Mouse (Mus musculus) heart, adult 2 months (tissue): Measurements from ENCODE around the gene Lingo1. TPM values are rescaled to one million over a fixed set of nuclear protein-coding genes. Genes with fewer than 3 reads are reported as not detected.

Source experiments
- DNase-seq, 2 experiments: peaks; one replicate each; pipeline ENCODE4 v3.0.0; 2021
- H3K27ac ChIP-seq: fragments of 200-600 bp; 2 replicates; pipeline ENCODE4 v1.8.1; 2022
- H3K27me3 ChIP-seq: fragments of 200-500 bp; 2 replicates; pipeline ENCODE4 v1.6.1; 2012; ENCODE audit warnings: mild to moderate bottlenecking, low read length, inconsistent platforms, mixed read lengths; ENCODE audit not compliant: control insufficient read depth, insufficient read depth
- H3K36me3 ChIP-seq: fragments of 200-500 bp; 2 replicates; pipeline ENCODE4 v1.6.1; 2012; ENCODE audit warnings: low read length, inconsistent platforms; ENCODE audit not compliant: control insufficient read depth, insufficient read depth
- H3K4me1 ChIP-seq: fragments of 200-500 bp; 2 replicates; pipeline ENCODE4 v1.6.1; 2011; ENCODE audit warnings: low read length; ENCODE audit not compliant: control insufficient read depth, insufficient read depth
- H3K4me3 ChIP-seq: fragments of 200-600 bp; 2 replicates; pipeline ENCODE4 v1.8.1; 2022
- H3K79me2 ChIP-seq: fragments of 200-500 bp; replicated peaks from 2 replicates; pipeline ENCODE4 v1.6.1; 2012; ENCODE audit warnings: mild to moderate bottlenecking, inconsistent platforms, low read length, moderate library complexity, mixed read lengths; ENCODE audit not compliant: control insufficient read depth, insufficient read depth
- H3K9ac ChIP-seq: fragments of 200-500 bp; 2 replicates; pipeline ENCODE4 v1.6.1; 2012; ENCODE audit warnings: low read depth, mild to moderate bottlenecking, control low read depth, inconsistent platforms, low read length, mixed read lengths
- CTCF ChIP-seq: fragments of 200-600 bp; IDR thresholded peaks from 2 replicates; pipeline ENCODE4 v1.8.1; 2022; ENCODE audit warnings: antibody characterized with exemption, mild to moderate bottlenecking, moderate library complexity
- EP300 ChIP-seq: fragments of 200-500 bp; IDR thresholded peaks from 2 replicates; pipeline ENCODE4 v1.6.1; 2011; ENCODE audit warnings: low read depth, low read length, control low read depth; ENCODE audit not compliant: insufficient read depth
- POLR2A ChIP-seq: fragments of 200-500 bp; IDR thresholded peaks from 2 replicates; pipeline ENCODE4 v1.6.1; 2011; ENCODE audit warnings: mild to moderate bottlenecking, low read depth, low read length, control low read depth; ENCODE audit not compliant: insufficient read depth
- WGBS: fragments of 180-500 bp; shearing (Covaris S2); methylation state at CpG from one replicate; pipeline ENCODE4 v1.1.7; 2018; 5-methylcytosine and 5-hydroxymethylcytosine counted together
- intact Hi-C: fragments of 180-260 bp; cut with DNase I; formaldehyde crosslinking; loops from one replicate; pipeline ENCODE4 v1.15.1; 2025
- polyA plus RNA-seq: library from polyadenylated mRNA; depleted of rRNA; stranded (reverse); fragments of >200 nt; gene quantifications from 2 replicates; pipeline ENCODE4 v1.2.3, GENCODE M21; 2012
- total RNA-seq, 2 experiments: library from RNA; stranded (reverse); gene quantifications; 2 replicates each; pipeline ENCODE4 v1.2.3; 2021

Gene Lingo1
- total and polyA plus RNA-seq, 3 experiments: 1.2 to 5.5 (median 1.3) TPM

DNA sequence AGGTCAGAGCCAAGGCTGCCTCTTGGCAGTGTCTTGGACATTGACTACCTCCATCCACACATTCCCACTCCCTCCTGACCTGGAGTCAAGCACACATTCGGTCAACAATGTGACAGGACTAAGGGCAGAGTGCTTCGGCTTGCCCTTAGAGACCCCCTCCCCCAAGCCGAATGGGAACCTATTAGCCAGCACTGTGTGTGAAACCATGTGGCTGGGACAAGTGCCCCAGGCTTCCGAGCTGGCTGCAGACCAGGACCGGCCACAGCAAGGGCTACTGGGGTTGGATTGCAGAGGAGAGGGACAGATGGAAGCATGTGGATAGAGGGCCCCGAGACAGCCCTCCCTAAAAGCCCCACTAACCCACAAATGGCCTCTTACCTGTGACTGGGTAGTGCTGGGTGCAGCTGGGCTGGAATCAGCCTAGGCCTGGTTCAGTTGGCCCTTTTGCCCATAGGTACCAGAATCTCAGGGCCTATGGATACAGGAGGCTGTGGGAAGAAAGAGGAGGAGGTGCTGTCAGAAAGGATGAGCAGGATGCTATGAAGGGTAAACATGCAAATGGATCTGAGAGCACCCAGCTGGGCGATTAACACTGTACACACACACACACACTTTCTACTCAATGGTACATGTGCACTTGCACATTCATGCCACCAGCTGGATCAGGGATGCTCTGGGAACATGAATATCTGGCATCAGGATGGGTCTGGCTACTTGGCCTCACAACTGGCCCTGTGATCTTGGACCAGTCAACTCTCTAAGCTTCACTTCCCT lies 20.9 kb downstream of the Lingo1 start:
- no peak for DNase-seq
- H3K36me3 ChIP-seq: no peaks in the 10 kb centered on the region
- TF ChIP-seq EP300 (no peak), POLR2A (no peak), CTCF (no peak)
- H3K4me1 ChIP-seq: no peaks in the 10 kb centered on the region
- intact Hi-C loops: no loop called here
- WGBS: 65% methylated on average over 7 of the region's 7 CpGs
- no peak overlapping the region for H3K9ac ChIP-seq
- no peak overlapping the region for H3K27ac ChIP-seq
- no peaks in the 10 kb centered on the region for H3K27me3 ChIP-seq
- no peaks in the 10 kb centered on the region for H3K79me2 ChIP-seq
- no peak overlapping the region for H3K4me3 ChIP-seq

DNA sequence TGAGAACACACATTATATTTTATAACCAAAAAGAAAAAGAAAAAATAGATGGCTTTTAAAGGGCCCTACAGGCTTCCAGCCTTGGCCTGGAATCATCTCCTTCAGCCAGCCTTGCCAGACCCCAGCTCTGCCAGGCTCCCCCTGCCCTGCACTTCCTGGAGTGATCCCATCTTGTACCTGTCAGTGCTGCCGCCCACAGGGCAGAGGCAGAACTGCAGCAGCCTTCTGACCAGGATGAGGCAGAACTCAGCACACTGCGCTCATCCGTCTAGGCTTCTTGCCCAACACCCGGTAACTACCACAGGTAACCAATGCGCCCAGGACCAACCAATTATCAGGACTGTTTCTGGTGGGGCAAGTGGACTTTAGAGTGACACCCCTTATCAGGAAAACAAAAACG lies 22.0 kb downstream of the Lingo1 start:
- H3K27me3 ChIP-seq: no peaks in the 10 kb centered on the region
- TF ChIP-seq EP300: no peak
- TF ChIP-seq CTCF: peak; percentile 90
- TF ChIP-seq POLR2A: no peak
- H3K9ac ChIP-seq: no peak overlapping the region
- no peaks in the 10 kb centered on the region for H3K4me1 ChIP-seq
- DNase-seq: peak; percentile 22 to 58
- no peaks in the 10 kb centered on the region for H3K79me2 ChIP-seq
- intact Hi-C loops: no loop called here
- H3K36me3 ChIP-seq: no peaks in the 10 kb centered on the region
- 33% methylated on average over 6 of the region's 6 CpGs for WGBS
- H3K27ac ChIP-seq: no peak overlapping the region
- no peak overlapping the region for H3K4me3 ChIP-seq

DNA sequence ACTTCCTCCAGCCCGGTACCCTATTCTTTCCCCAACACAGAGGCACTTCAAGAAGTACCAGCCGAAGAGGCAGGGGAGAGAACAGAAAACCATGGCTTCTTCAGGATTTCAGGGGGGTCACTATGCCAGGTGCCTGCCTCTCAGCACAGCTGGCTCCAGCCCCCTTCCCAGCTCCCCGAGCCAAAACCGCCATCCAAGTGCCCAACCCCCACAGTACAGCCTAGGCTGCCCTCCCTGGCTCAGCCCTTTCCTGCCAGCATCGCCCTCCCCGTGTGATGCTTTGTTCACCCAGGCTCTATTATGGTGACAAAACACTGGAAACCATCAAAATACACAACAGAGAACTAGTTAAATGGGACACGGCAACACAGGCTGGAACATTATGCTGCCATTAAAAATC lies 22.6 kb downstream of the Lingo1 start:
- Histone ChIP-seq H3K4me3 (no peak overlapping the region), H3K27me3 (no peaks in the 10 kb centered on the region), H3K79me2 (no peaks in the 10 kb centered on the region), H3K9ac (no peak overlapping the region), H3K4me1 (no peaks in the 10 kb centered on the region), H3K36me3 (no peaks in the 10 kb centered on the region), H3K27ac (no peak overlapping the region)
- 80% methylated on average over 7 of the region's 7 CpGs for WGBS
- intact Hi-C loops: no loop called here
- TF ChIP-seq POLR2A (no peak), CTCF (no peak), EP300 (no peak)
- no peak for DNase-seq

DNA sequence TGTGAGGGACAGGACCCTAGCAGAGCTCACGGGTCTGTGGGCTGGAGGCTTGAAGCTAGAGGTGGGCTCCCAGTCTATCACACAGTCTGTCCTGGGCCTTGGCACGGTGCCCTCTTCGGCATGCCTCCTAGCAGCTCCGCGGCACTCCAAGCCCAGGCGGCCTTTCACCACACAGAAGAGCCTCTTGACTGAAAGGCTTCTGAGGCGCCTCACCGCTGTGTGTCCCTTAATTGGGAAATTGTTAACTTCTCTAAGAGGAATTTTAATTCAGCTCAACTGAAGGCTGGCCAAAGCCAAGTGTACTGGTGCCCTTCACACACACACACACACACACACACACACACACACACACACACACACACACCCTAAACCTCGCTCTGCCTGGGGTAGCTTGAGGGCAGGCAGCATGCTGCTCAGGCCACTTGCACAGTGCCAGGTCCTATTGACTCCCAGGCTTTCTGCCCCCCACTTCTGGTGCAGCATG lies 28.6 kb downstream of the Lingo1 start:
- WGBS: 59% methylated on average over 9 of the region's 9 CpGs
- Histone ChIP-seq H3K4me1 (no peaks in the 10 kb centered on the region), H3K4me3 (no peak overlapping the region), H3K27ac (no peak overlapping the region), H3K36me3 (no peaks in the 10 kb centered on the region), H3K79me2 (no peaks in the 10 kb centered on the region), H3K27me3 (no peaks in the 10 kb centered on the region), H3K9ac (no peak overlapping the region)
- TF ChIP-seq POLR2A (no peak), CTCF (no peak), EP300 (no peak)
- peak in 1 of 2 experiments; percentile 14 for DNase-seq
- intact Hi-C loops: no loop called here

DNA sequence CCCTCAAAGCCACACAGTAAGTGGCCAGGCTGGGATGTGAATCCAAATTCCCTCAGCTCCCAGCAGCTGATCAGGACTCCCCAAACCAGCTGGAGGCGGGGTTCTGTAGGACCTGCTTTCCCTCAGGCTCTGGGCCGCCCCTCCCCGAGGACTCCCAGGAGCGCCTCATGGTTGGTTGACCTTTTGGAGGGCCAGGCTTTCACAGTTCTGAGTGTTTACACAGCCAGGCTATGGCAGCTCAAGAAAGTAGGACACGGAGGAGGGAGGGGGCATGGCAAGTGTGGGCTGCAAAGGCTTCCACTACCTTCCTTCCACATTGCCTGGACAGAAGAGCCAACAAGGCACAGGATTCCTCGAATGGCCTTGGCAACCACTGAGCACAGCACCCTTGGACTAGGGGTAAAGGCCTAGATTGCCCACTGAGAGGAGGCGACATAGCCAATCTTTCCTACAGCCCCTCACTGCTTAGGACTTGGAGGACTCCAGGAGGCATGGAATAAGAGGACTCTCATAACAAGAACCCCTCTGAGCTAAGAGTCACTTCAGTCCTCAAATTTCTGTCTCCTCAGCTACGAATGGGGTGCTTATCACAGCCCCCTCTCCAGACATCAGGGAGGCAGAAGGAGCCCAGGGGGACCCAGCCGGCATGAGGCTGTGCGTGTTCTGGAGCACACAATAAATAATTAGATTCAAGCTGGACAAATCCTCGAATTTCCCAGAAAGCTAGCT lies 29.5 kb downstream of the Lingo1 start:
- no peak overlapping the region for H3K4me3 ChIP-seq
- no peaks in the 10 kb centered on the region for H3K4me1 ChIP-seq
- no peaks in the 10 kb centered on the region for H3K27me3 ChIP-seq
- no peak for TF ChIP-seq CTCF
- no peaks in the 10 kb centered on the region for H3K79me2 ChIP-seq
- H3K27ac ChIP-seq: no peak overlapping the region
- intact Hi-C loops: no loop called here
- H3K36me3 ChIP-seq: no peaks in the 10 kb centered on the region
- WGBS: 68% methylated on average over 11 of the region's 11 CpGs
- no peak overlapping the region for H3K9ac ChIP-seq
- no peak for DNase-seq

DNA sequence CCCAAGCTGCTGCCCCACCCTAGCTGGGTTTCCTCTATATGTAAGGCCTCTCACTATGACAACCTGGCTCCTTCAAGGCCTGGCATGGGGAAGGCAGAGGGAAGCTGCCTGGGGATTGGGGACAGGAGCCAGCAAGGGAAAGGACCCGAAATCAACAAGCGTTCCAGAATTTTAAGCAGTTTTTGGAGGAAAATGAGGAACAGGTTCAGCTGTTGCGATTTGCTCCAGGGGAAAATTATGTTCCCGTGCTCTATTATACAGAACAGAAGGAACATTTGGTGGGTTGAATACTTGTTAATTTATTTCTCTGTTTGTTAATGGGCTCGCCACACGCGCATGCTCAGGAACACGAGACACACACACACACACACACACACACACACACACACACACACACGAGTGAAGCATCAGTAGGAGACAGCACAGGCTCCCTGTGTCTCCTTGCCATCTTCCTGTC lies 34.1 kb downstream of the Lingo1 start:
- Histone ChIP-seq H3K9ac (no peak overlapping the region), H3K4me3 (no peak overlapping the region), H3K79me2 (no peaks in the 10 kb centered on the region), H3K4me1 (no peaks in the 10 kb centered on the region), H3K27me3 (no peaks in the 10 kb centered on the region), H3K27ac (no peak overlapping the region), H3K36me3 (no peaks in the 10 kb centered on the region)
- no peak for TF ChIP-seq EP300
- TF ChIP-seq CTCF: no peak
- TF ChIP-seq POLR2A: no peak
- intact Hi-C loops: no loop called here
- 87% methylated on average over 9 of the region's 9 CpGs for WGBS
- DNase-seq: no peak
